Mouse (Mus musculus): ENCODE measurements around the gene 9930111J21Rik2. TPM values are rescaled to one million over a fixed set of nuclear protein-coding genes. Genes with fewer than 3 reads are reported as not detected.
"Not testable (repeated sequence)": the region's sequence is repeated elsewhere in the genome, so short reads cannot be mapped to it uniquely, and the experiment has no call there.

Gene 9930111J21Rik2
- total RNA-seq (2021): 1 to 10 TPM; 1.6 TPM
- long read RNA-seq, experiment 1: 0 reads
- long read RNA-seq, experiment 2: 0 reads

DNA sequence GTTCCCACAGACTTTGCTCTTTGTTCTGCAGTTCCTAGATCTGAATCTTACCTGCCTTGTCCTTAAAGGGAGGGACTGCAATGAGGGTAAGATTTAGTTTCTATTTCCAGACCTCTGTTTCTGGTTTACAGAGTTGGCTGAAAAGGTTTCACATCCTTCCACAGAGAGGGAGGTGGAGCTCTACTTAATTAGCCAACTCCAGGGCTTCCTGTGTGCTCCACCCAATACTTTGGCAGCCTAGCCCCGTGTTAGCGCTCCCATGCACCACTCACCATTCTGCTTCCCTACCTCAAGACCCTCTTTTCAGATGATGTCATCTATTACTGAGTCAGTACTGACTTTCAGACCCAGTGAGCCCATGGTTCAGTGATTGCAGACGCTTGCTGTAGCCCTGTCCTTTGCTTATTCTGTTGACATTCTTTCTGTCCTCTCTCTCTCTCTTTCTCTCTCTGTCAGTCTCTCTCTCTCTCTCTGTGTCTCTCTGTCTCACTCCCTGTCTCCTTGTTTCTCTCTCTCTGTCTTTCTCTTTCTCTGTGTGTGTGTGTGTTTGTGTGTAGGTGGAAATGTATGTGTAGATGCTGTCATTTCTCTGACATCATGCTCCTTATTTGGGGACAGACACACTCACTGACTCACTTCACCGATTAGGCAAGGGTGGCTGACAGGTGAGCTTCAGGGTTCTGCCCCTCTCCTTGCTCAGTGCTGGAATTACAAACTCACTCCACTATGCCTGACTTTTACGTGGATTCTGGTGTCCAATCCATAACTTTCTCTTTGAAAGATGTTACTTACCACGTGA is at the start of gene 9930111J21Rik2:
Gene 9930111J21Rik2 (minus strand): TSS at position 150 of the 799 bp plus-strand sequence.
- intact Hi-C loops (cut with DNase I); DNase-seq (ENCODE audit: low spot score in 2 of 2): not testable (repeated sequence)

DNA sequence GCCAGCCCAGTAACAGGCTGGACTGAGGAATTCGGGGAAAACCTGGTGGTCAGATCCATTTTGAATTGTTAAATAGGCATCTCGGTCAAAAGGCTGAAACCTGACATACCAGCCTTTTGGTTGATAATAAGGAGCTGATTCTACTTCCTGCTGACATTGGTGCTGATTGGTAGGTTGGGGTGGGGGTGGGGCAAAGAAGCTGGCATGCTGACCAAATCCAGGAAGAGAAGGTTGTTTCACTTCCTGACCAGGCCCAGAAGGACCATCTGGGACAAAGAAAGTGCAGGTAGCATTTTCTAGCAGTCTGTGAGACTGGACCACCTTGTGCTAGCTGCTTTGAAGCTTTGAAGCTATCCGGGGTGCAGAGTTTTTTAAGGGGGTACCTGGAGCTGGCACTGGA is 49.4 kb upstream of the 9930111J21Rik2 start:
- no peak for DNase-seq (ENCODE audit: low spot score in 2 of 2)
- intact Hi-C loops (cut with DNase I): loop anchor here (5.0 kb wide), 1 partner anchor 308 kb away; no protein-coding TSS in a partner anchor

DNA sequence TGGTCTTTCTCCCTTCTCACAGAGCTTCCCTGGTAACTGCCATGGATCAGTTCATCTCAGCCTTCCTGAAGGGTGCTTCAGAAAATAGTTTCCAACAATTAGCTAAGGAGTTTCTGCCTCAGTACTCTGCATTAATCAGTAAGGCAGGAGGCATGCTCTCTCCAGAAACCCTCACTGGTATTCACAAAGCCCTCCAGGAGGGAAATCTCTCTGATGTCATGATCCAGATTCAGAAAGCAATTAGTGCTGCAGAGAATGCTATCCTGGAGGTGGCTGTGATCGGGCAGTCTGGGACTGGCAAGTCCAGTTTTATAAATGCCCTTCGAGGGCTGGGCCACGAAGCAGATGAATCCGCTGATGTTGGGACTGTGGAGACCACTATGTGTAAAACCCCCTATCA is 44.3 kb upstream of the 9930111J21Rik2 start:
- no peak for DNase-seq (ENCODE audit: low spot score in 2 of 2)
- intact Hi-C loops (cut with DNase I): no loop called here

DNA sequence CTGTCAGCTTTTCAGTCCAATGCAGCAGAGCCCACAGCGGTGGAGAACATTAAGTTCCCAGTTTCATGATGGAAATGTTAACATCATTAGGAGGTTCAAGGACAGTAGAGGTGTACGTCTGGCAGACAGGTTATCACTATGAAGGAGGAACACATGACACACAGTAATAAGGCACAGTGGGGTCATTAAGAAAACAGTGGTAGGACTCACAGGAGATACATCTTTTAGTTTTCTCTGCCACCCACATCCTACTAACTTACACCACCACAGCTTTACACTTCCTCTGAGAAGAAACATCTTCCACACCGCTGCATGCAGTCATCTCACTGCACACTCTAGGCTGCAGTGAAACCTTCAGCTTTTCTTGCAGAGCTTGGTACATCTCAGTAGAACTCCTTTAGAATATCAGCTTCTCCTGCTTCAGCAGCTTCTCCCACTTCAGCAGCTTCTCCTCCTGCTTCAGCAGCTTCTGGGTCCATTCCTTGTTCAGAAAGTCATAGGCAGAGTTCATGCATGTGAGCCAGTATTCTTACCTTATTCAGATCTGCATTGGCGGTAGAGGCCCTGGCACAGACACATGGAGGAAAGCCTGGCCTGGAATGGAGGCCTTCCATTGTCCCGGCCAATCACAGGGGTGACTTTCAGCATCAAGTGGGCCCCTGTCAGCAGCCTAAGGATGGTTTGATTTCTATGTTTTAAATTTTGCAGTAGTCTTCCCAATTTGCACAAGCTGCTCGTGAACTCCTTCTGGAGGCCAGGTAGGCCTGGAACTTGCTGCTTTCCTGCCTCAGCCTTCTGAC is 43.0 kb upstream of the 9930111J21Rik2 start:
- no peak for DNase-seq (ENCODE audit: low spot score in 2 of 2)
- intact Hi-C loops (cut with DNase I): no loop called here

DNA sequence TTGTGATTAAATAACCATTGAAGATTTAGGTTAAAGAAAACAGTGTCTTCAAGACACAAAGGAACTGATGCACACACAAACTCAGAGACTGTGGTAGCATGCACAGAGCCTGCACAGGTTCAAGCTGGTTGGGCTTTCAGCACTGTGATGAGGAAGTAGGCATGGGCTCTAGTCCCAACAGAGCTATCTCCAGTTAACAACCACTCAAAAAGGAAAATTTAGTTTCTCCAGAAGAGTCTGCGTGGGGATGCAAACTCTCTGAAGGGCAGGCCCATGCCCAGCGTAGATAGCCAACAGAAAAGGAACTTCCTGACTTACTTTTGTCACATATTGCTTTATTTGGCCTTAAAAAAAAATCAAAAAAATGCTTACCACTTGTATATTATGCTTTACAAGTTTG is 41.7 kb upstream of the 9930111J21Rik2 start:
- intact Hi-C loops (cut with DNase I): no loop called here
- DNase-seq (ENCODE audit: low spot score in 2 of 2): no peak

DNA sequence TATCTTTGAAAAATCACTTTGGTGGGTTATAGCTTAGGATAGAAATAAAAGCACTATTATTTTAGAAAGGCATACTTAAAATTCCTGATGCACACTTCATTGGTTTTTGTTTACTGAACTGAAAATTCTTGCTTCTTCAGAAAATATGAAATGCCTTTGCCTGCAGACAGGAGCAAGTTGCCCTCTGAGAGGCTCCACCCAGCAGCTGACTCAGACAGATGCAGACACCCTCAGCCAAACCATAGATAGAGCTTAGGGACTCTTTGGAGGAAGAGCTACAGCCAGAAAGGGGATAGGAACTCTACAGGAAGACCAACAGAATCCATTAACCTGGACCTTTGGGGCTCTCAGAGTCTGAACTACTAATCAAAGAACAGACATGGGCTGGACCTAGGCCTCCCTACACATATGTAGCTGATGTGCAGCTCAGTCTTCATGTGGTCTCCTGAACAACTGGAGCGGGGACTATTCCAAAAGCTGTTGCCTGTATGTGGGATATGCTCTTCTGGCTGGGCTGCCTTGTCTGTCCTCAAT is 41.1 kb upstream of the 9930111J21Rik2 start:
- no peak for DNase-seq (ENCODE audit: low spot score in 2 of 2)
- intact Hi-C loops (cut with DNase I): no loop called here

DNA sequence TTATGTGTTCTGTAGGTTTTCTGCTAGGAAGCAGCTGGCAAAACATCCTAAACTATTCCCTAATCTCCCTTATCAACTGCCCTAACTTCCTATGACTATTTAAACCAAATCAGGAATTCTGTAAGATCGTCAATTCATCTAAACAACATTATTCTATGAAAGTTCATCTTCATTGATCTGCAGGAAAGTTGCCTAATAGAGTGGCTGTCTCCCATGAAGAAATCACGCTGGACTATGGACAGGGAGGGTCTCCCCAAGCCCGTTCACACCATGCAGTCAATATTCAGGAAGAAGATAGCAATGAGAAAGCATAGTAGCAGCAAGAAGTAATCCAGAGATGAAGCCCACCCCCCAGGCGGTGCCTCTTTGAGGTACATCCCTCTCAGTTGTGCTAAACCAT is 40.1 kb upstream of the 9930111J21Rik2 start:
- intact Hi-C loops (cut with DNase I): no loop called here
- DNase-seq (ENCODE audit: low spot score in 2 of 2): no peak

DNA sequence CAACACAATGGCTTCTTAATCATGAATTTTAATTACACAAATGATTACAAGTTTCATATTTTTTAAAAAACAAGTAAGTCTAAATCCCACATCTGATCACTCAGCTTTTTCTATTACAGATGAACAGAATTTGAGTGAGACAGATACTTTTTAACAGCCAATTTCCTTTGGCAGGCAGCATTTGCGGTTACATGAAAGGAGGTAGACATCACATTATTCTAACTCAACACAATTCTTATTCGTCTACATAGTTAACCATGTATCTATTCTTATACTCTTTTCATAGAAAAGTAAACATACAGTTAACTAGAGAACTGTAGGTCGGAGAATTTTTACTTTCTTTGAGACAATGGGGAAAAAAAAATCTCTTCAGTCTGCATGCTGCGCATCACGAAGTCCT is 39.5 kb upstream of the 9930111J21Rik2 start:
- intact Hi-C loops (cut with DNase I): no loop called here
- no peak for DNase-seq (ENCODE audit: low spot score in 2 of 2)

DNA sequence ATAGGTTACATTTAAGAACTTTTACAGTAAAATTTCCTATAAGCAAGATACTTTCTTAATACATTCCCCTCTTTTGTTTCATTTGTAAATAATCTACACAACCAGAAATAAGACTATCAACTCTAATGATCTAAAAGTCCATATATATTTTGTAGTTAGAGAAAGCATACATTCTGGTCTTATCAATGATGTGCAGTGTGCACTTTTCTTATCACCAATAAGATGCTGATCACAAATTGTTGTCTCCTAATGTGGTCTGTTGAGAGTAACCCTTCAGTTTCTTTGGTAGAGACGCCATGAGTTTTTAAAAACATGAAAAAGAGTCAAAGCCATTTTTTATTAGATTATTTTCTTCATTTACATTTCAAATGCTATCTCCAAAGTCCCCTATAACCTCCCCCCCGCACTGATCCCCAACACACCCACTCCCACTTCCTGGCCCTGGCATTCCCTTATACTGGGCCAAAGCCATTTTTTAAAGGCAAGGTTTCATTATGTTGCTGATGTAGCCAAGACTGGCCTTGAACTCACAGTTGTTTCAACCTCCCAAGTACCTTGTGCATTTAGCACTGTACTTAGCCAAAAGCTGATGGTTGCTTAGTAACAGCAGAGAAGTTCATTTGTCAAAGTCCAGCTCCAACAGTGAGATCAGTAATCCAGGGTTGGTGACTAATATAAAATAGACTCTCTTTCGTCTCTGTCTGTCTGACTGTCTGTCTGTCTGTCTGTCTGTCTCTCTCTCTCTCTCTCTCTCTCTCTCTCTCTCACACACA is 38.9 kb upstream of the 9930111J21Rik2 start:
- DNase-seq (ENCODE audit: low spot score in 2 of 2): no peak
- intact Hi-C loops (cut with DNase I): no loop called here

DNA sequence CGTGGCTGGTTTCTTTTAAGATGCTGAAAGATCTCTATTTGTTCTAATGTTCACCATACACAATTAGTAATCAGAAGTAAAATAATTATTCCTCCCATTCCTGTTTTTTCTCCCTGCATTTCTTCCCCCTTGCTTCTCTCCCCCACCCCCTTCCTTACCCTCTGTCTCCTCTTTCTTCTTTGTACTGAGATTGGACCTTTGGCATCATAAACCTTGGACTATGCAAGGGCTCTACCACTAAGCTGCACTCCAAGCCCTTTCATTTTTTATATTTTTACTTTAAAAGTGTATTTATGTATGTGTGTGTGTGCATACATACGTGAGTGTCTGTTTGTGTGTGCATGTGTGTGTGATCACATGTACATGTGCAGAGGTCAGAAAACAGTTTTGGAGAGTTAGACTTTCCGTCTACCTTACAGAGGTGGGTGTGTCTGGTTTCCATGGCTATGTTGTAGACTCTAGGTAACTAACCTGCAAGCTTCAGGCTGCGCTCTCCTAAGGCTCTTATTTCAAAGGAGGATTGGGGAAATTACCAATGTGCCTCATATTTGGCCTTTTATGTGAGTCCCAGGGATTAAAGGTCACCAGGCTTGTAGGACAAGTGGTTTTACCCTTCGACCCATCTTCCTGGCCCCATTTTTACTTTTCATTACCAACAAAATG is 38.1 kb upstream of the 9930111J21Rik2 start:
- no peak for DNase-seq (ENCODE audit: low spot score in 2 of 2)
- intact Hi-C loops (cut with DNase I): no loop called here

DNA sequence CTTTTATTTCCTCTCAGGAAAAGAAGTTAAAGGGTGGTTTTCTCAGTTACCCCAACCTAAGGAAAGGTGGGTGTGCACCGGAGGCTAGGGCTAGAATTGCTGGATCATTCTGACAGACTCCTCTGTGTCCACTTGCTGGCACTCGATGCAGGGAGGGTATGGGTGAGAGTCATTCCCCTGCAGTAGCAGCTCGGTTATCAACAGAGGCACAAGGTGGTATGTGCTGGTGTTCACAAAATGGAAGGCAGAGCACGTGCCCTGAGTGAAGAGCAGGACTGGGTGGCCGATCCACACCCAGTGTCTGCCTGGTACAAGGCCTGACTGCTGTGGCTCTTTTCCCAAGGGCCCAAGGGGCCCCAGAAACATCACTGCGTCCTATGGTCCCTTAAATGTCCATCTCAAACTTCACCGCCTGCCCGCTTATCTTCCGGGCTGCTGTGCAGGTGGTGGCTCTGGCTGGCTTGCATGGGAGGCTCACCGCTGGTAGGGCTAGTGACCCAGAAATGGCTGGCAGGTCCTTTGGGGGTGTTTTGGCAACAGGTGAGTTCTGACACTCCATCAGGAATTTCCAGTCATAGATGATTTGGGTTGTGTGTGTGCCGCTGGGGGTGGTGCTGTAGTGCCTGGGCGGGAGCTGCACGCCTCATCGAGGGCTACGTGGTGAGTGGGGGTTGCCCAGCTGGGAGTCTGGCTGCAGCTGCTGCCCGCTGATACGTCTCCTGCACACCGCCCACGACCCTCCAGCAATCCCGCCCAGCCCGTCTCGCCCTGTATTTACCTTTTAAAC is 37.0 kb upstream of the 9930111J21Rik2 start:
- DNase-seq (ENCODE audit: low spot score in 2 of 2): no peak
- intact Hi-C loops (cut with DNase I): no loop called here

DNA sequence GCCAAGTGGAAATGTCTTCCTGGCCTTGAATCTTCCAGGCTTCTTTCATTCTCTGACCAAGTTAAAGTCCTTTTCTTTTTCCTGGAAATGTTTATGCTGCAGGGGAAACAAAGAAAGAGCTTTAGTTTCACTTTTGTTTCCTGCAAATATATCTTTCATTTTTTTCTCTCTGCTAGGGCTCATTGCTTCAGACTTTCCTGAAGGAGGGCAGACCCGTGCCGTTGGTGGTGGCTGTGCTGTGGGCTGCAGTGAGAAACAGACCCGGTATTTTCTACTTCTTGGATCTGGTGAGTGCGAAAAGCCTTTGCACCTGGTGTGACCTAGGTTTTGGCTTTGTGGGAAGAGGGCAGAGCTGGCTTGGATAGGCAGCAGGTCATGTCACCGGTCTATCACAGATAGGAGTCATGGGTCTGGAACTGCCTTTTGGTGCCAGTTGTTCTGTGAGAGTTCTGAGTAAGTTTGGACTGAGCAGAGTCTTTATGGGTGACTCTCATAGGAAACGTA is 35.9 kb upstream of the 9930111J21Rik2 start:
- DNase-seq (ENCODE audit: low spot score in 2 of 2): no peak
- intact Hi-C loops (cut with DNase I): no loop called here

DNA sequence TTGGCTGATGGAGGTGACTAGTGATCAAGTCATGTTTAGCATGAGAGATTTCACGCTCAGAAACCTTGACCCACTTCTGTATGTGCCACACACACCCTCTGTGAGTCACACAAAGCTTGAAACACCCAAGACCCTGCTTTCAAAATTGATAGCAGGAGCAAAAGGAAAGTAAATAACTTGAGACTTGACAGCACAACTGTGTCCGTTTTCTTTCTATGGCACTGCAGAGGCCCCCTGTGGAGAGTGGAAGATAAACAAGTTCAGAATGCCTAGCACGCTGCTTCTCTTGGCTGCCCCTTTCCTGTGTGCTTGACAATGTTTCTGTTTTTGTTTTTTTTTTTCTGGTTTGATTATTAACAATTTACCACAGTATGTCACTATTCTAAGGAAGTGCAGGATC is 33.8 kb upstream of the 9930111J21Rik2 start:
- intact Hi-C loops (cut with DNase I): no loop called here
- no peak for DNase-seq (ENCODE audit: low spot score in 2 of 2)

DNA sequence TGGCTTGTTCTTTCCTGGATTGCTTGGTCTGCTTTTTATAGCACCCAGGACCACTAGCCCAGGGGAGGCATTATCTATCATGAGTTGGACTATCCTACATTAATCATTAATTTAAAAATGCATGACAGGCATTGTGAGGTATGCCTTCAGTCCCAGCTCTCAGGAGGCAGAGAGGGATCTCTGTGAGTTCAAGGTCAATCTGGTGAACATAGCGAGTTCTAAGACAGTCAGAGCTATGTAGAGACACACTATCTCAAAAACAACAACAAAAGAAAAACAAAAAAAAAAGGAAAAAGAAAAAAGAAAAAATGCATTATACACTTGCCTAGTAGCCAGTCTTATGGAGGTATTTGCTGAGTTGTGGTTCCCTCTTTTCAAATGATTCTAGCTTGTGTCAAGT is 33.3 kb upstream of the 9930111J21Rik2 start:
- intact Hi-C loops (cut with DNase I): no loop called here
- no peak for DNase-seq (ENCODE audit: low spot score in 2 of 2)

DNA sequence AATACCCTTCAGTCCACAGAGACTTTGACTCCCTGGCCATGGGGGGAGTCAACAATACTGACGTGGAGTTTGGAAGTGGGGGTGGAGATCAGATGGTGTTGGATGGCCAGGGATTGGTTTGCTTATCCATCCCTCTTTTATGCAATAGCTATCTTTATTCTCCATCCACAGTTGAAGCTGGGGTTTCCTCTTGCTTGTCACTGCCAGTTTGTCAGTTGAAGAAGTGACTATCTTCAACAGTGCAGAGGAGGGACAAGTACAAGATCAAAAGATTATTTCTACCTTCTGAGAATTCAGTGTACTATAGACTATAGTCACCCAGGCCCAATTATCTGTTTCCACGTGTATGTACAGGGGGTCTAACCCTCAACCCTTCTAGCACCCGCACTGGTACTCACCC is 32.8 kb upstream of the 9930111J21Rik2 start:
- no peak for DNase-seq (ENCODE audit: low spot score in 2 of 2)
- intact Hi-C loops (cut with DNase I): no loop called here

DNA sequence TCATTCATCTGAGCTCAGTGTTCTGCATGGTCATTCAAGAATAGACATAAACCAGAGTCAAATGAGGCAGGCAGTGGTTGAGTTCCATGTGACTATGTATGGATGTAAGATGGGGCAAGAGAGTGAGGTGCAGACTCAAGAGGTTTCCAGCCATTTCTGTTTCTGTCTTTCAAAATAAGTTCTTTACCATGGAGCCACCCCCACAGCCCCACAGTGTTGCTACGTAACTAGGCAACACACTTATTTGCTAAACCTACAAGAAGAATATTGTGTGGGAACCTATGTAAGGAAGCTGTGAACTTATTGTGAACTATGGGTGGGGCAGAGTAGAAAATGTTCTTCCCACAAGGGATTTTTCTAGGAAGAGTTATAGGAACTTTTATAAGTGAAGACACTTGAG is 32.1 kb upstream of the 9930111J21Rik2 start:
- intact Hi-C loops (cut with DNase I): no loop called here
- DNase-seq (ENCODE audit: low spot score in 2 of 2): peak; percentile 45 to 54

DNA sequence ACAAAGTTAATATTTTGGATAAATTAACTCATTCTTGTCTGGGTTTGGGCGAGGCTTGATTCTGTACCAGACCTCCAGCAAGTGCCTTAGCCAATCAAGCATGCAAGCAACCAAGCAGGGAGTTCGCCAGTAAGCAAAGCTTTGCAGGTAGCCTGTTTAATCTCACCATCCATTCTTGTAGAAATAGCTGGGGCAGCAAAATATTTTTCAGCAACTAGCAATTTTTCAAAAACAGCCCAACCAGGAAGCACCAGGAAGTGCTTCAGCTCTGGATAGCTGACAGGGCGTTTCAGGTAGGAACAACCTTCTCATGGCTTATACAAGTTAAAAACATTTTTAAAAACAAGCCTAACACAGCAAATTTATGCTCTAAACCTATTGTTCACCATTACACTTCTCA is 30.8 kb upstream of the 9930111J21Rik2 start:
- DNase-seq (ENCODE audit: low spot score in 2 of 2): no peak
- intact Hi-C loops (cut with DNase I): no loop called here

DNA sequence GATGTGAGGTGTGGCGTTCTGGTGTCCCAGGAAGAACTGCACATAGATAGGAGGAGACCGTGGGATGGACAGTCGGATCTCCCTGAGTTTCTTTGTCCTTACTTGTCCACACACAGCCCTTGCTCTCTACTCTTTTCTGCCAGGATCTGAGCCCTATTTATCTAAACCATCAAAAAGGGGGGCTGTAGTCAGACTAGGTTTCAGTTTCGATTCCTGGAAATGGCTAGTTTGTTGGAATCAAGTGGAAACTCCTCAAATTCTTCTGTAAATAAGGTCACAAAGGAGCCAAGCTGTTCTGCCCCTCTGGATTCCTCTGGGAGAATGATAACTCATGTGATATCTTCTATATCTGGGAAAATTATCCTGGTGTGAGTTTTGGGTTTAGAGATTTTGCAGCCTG is 30.3 kb upstream of the 9930111J21Rik2 start:
- intact Hi-C loops (cut with DNase I): no loop called here
- DNase-seq (ENCODE audit: low spot score in 2 of 2): no peak
